Mouse (Mus musculus): ENCODE data around the gene Abcg8.

GRCm38 (mm10) chr17:84658195-84658594 is 17.9 kb upstream of the Abcg8 start:
- TF ChIP-seq POLR2A (IDR thresholded peaks at IDR 0.05; ENCODE audit: low read depth, low read length) = no peak
- TF ChIP-seq CTCF (IDR thresholded peaks at IDR 0.05; ENCODE audit: borderline replicate concordance, insufficient read depth, low read length) = no peak
